Mouse (Mus musculus) left cerebral cortex, postnatal 10 days (tissue): ENCODE measurements around the gene Smc1b. TPM values are rescaled to one million over a fixed set of nuclear protein-coding genes. Genes with fewer than 3 reads are reported as not detected.

Experiments used
- DNase-seq, 2 experiments: peaks; one replicate each; pipeline ENCODE4 v3.0.0; 2021 to 2022; ENCODE audit warnings: low spot score in 2 of 2, mixed read lengths in 1 of 2; ENCODE audit errors: extremely low spot score in 1 of 2
- intact Hi-C: fragments of 180-260 bp; cut with DNase I; formaldehyde crosslinking; loops from one replicate; pipeline ENCODE4 v1.15.1; 2025
- total RNA-seq, 2 experiments: library from RNA; stranded (reverse); gene quantifications; 2 replicates each; pipeline ENCODE4 v1.2.3; 2021

Smc1b gene
- total RNA-seq = not detected

GRCm38 (mm10) chr15:85131275-85132192 lies at the start of gene Smc1b, which contains the start of gene Ribc2:
Gene Smc1b (minus strand): TSS chr15:85131964.
Gene Ribc2 (plus strand): TSS chr15:85132078.
- DNase-seq = peak; percentile 80 to 90
- intact Hi-C loops = no loop called here

- intact Hi-C loops = no loop called here
- DNase-seq = no peak
Measured at GRCm38 (mm10) chr15:85180368-85180767, 48.6 kb upstream of the Smc1b start.

- DNase-seq = peak in 1 of 2 experiments; percentile 14
- intact Hi-C loops = no loop called here
Measured at GRCm38 (mm10) chr15:85179528-85180180, 47.9 kb upstream of the Smc1b start.

GRCm38 (mm10) chr15:85178172-85178571 lies 46.4 kb upstream of the Smc1b start:
- no peak for DNase-seq
- intact Hi-C loops = no loop called here

GRCm38 (mm10) chr15:85177576-85177975 lies 45.8 kb upstream of the Smc1b start:
- DNase-seq = peak in 1 of 2 experiments; percentile 91
- intact Hi-C loops = no loop called here

- DNase-seq = no peak
- intact Hi-C loops = no loop called here
Measured at GRCm38 (mm10) chr15:85174060-85174459, 42.3 kb upstream of the Smc1b start.

GRCm38 (mm10) chr15:85173425-85173824 lies 41.7 kb upstream of the Smc1b start:
- DNase-seq = no peak
- intact Hi-C loops = no loop called here

GRCm38 (mm10) chr15:85172054-85172453 lies 40.3 kb upstream of the Smc1b start:
- no peak for DNase-seq
- intact Hi-C loops = no loop called here

GRCm38 (mm10) chr15:85167086-85167679 lies 35.4 kb upstream of the Smc1b start:
- intact Hi-C loops = no loop called here
- no peak for DNase-seq

GRCm38 (mm10) chr15:85166433-85166933 lies 34.7 kb upstream of the Smc1b start:
- intact Hi-C loops = no loop called here
- no peak for DNase-seq

- DNase-seq = peak in 1 of 2 experiments; percentile 61
- intact Hi-C loops = no loop called here
Measured at GRCm38 (mm10) chr15:85162693-85163663, 31.2 kb upstream of the Smc1b start.

- no peak for DNase-seq
- intact Hi-C loops = no loop called here
Measured at GRCm38 (mm10) chr15:85161416-85161815, 29.7 kb upstream of the Smc1b start.

GRCm38 (mm10) chr15:85156198-85156597 lies 24.4 kb upstream of the Smc1b start:
- no peak for DNase-seq
- intact Hi-C loops = no loop called here

- intact Hi-C loops = loop anchor here (5.0 kb wide), 2 partner anchors 78 to 428 kb away; partner anchors contain the start of gene Wnt7b
- DNase-seq = no peak
Measured at GRCm38 (mm10) chr15:85154091-85154490, 22.3 kb upstream of the Smc1b start.

GRCm38 (mm10) chr15:85152577-85152976 lies 20.8 kb upstream of the Smc1b start:
- intact Hi-C loops = loop anchor here (5.0 kb wide), 2 partner anchors 80 to 430 kb away; partner anchors contain the start of gene Wnt7b
- DNase-seq = no peak

- intact Hi-C loops = loop anchor here (2.0 to 5.0 kb wide), 3 partner anchors 81 to 431 kb away; partner anchors contain the start of gene Wnt7b
- peak; percentile 71 to 81 for DNase-seq
Measured at GRCm38 (mm10) chr15:85151433-85151918, 19.7 kb upstream of the Smc1b start.

- intact Hi-C loops = no loop called here
- no peak for DNase-seq
Measured at GRCm38 (mm10) chr15:85144249-85144648, 12.5 kb upstream of the Smc1b start.

GRCm38 (mm10) chr15:85143747-85144146 lies 12.0 kb upstream of the Smc1b start:
- intact Hi-C loops = no loop called here

More at GRCm38 (mm10) chr15:85143747-85144146, 12.0 kb upstream of the Smc1b start:
- DNase-seq = no peak
